Mouse (Mus musculus) lung, embryonic 14.5 days (tissue): ENCODE results near the gene Nkx3-2. TPM values are rescaled to one million over a fixed set of nuclear protein-coding genes. Genes with fewer than 3 reads are reported as not detected.

Experiments
- ATAC-seq: fragments of 200-750 bp; cut with Nextera tagmentation; 2 replicates; pipeline ENCODE4 v1.8.0; 2017; ENCODE audit warnings: mild to moderate bottlenecking, moderate TSS enrichment, moderate library complexity; ENCODE audit not compliant: insufficient read depth
- DNase-seq: peaks from one replicate; pipeline ENCODE4 v3.0.0-alpha.2; 2015
- H3K27ac ChIP-seq: fragments of 300-500 bp; sonication (generic); 2 replicates; pipeline ENCODE4 v1.5.1; 2014; ENCODE audit warnings: low read depth, mild to moderate bottlenecking, moderate library complexity
- H3K27me3 ChIP-seq: fragments of 300-500 bp; sonication (generic); 2 replicates; pipeline ENCODE4 v1.6.1; 2014; ENCODE audit warnings: low read length, control low read depth; ENCODE audit not compliant: insufficient read depth
- H3K36me3 ChIP-seq: fragments of 300-500 bp; sonication (generic); 2 replicates; pipeline ENCODE4 v1.6.1; 2014; ENCODE audit warnings: control low read depth; ENCODE audit not compliant: insufficient read depth
- H3K4me1 ChIP-seq: fragments of 300-500 bp; sonication (generic); 2 replicates; pipeline ENCODE4 v1.6.1; 2014; ENCODE audit warnings: antibody characterized with exemption, control low read depth; ENCODE audit not compliant: insufficient read depth
- H3K4me2 ChIP-seq: fragments of 300-500 bp; sonication (generic); 2 replicates; pipeline ENCODE4 v1.6.1; 2014; ENCODE audit warnings: mild to moderate bottlenecking
- H3K4me3 ChIP-seq: fragments of 300-500 bp; sonication (generic); 2 replicates; pipeline ENCODE4 v1.5.1; 2014; ENCODE audit warnings: low read depth, low read length
- H3K9ac ChIP-seq: fragments of 300-500 bp; sonication (generic); 2 replicates; pipeline ENCODE4 v1.6.1; 2014
- H3K9me3 ChIP-seq: fragments of 300-500 bp; sonication (generic); 2 replicates; pipeline ENCODE4 v1.6.1; 2016; ENCODE audit warnings: low read depth, low read length, control low read depth
- CTCF ChIP-seq: IDR thresholded peaks from 2 replicates; pipeline ENCODE4 v1.5.1; 2016; ENCODE audit warnings: antibody characterized with exemption, low read depth
- WGBS: fragments of 180-500 bp; shearing (Covaris S2); extraction: QIAGEN DNeasy Blood & Tissue Kit; methylation state at CpG from one replicate; pipeline ENCODE4 v1.1.7; 2014; 5-methylcytosine and 5-hydroxymethylcytosine counted together
- polyA plus RNA-seq: library from polyadenylated mRNA; unstranded; fragments of >200 nt; fragmentation: Nextera tagmentation; extraction: Ambion mirVana; gene quantifications from 2 replicates; pipeline ENCODE4 v1.2.1, GENCODE M21; 2014

Gene Nkx3-2
- polyA plus RNA-seq, 1 experiment from 2014 or later: not detected

DNA sequence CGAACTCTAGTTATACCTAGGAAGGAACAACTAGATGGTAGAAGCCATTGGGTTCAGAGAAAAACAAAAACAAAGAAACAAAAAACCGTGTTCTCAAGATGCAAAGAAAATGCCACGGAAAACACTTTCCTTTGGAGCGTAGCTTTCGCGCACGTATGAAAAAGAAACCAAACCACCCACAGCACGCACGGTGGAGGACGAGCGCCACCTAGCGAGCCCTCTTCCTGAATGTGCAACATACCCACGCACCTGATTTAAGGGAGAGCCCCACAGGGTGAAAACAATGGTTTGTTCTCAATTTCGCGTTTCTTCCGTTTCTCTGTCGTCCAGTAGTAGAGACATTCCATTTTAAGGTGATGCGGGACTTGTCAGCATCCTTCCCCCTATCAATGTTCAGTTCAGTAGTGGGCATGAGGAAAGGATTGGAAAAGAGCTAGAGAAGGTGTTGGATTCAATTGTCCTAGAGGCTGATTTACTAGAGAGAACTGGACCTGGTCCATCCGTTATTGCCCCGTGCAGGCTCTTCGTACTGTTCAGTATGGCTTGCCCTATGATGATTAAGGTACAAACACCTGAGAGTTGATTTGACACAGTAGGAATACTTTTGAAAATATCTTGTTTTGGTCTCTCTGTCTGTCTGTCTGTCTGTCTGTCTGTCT is 4.2 kb upstream of the Nkx3-2 start:
- ATAC-seq: 0 out of 2 replicates have a peak, but pooled peaks have one; percentile 53
- Histone ChIP-seq H3K27ac (no peak overlapping the region), H3K36me3 (no peaks in the 10 kb centered on the region), H3K4me3 (peak overlapping the region; percentile 29), H3K4me2 (peak overlapping the region; percentile 55), H3K9ac (no peak overlapping the region), H3K4me1 (no peaks in the 10 kb centered on the region), H3K9me3 (no peaks in the 10 kb centered on the region), H3K27me3 (peaks cover 46% of the 10 kb centered on the region)
- WGBS: 5% methylated on average over 21 of the region's 21 CpGs
- DNase-seq: peak; percentile 96
- TF ChIP-seq CTCF: peak; percentile 98

DNA sequence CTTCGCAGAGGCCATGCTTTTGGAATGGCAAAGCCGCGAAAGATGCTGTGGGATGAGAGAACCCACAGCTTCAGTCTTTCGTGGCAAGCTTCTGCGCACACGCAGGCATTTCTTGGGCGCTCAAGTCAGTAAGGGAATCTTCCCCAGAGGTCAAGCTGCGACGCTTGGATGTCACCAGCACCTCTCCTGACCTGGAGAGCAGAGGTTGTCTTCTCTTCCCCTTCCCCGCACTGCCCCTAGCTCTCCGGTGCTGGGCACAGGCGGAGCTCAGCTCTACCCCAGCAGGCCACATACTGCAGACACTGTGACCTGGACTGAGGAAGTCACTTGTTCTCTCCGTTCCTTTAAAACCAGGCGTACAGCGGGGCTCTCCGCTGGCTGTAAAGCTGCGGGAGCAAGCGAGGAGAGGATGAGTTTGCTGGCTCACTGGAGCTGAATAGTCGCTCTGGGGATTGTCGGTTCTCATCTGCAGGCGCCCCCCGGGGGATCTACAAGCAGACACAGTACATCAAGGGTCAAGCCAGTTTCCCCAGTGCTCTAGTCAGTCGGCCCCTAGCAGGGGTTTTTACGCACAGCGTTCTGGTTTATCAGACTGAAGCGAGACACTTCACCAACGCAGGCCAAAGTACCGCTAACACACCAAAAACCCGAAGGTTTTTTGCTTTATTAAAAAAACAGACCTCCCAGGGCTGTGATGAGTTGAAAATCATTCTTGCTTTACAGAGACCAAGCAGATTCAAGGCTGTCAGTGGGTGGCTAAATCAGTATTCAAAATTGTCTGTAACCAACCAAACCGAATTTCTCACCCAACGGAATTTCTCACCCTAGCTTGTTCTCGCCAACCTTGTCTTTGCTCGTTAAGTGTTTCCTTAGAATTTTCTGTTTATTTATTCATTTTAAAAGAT is 3.2 kb upstream of the Nkx3-2 start:
- 5% methylated on average over 33 of the region's 33 CpGs for WGBS
- TF ChIP-seq CTCF: no peak
- no peaks in the 10 kb centered on the region for H3K9me3 ChIP-seq
- H3K4me1 ChIP-seq: no peaks in the 10 kb centered on the region
- no peaks in the 10 kb centered on the region for H3K36me3 ChIP-seq
- no peak for ATAC-seq
- no peak for DNase-seq
- no peak overlapping the region for H3K27ac ChIP-seq
- no peak overlapping the region for H3K9ac ChIP-seq
- H3K4me3 ChIP-seq: peak overlapping the region; percentile 29
- peaks cover 56% of the 10 kb centered on the region for H3K27me3 ChIP-seq
- peak overlapping the region; percentile 55 for H3K4me2 ChIP-seq

DNA sequence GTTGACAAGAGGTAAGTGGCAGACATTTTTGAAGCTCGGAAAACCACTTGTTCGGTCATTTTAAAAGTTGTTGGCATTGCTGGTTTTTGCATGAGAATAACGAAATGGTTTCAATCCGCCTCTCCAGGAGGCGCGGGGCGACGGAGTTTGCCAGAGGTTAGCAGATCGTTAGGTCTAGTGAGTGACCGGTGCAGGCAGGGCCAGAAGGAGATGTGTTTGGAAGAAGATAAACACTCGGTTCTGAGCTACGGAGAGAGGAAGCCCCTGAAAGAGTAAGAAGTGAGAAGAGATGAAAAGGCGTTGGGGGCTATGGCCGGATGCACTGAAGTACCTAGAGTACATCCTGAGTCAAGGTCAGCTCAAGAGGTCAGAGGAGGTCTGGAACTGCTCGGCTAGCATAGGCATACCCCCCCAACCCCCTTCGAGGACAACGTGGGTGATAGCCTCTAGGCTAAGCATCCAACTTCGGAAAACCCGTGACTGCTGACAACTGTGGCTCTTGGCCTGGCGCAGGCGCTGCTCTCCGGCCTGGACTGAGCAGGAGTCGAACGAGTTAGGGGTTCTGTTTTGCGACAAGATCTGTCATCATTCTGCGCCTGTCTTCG is 2.2 kb upstream of the Nkx3-2 start:
- WGBS: 4% methylated on average over 27 of the region's 27 CpGs
- Histone ChIP-seq H3K4me3 (no peak overlapping the region), H3K36me3 (no peaks in the 10 kb centered on the region), H3K4me2 (no peak overlapping the region), H3K9me3 (no peaks in the 10 kb centered on the region), H3K27me3 (peaks cover 66% of the 10 kb centered on the region), H3K4me1 (no peaks in the 10 kb centered on the region), H3K27ac (no peak overlapping the region), H3K9ac (no peak overlapping the region)
- ATAC-seq (no peak), DNase-seq (no peak)
- no peak for TF ChIP-seq CTCF

DNA sequence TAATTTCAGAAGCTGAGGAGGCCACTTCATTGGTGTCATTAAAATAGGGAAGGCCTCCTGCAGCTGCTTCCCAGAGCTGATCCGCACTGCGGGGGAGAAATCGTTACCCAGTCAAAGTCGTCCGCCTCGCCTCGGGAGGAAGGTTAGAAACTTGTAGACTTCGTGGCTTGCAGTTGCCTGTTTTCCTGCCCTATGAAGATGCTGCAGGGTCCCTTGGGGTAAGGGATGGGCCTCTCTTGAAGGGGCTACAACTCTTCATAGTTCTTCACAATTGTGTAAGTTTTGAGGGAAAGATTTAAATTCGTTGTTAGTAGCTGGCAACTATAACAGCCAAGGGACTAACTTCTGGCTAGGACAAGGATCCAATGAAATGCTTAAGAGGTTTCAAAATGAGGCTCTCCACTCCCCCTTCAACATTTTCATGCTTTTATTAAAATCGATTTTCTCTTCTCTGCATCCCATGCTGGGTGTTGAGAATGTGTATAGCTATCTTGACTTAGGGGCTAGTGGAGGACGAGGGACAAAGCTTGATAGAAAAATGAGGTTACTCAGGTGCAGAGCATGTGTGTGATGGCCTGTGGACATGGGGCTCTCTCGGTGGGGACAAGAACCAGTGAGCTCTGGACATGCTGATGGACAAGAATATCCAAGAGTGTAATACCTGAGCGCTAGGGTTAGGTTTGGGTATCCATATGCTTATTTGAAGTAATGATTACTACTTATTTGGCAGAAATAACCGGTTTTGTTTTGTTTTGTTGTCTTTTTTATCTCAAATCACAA is 1.5 kb upstream of the Nkx3-2 start:
- Histone ChIP-seq H3K9me3 (no peaks in the 10 kb centered on the region), H3K27me3 (peaks cover 73% of the 10 kb centered on the region), H3K36me3 (no peaks in the 10 kb centered on the region), H3K9ac (no peak overlapping the region), H3K27ac (no peak overlapping the region), H3K4me3 (no peak overlapping the region), H3K4me1 (no peaks in the 10 kb centered on the region), H3K4me2 (no peak overlapping the region)
- no peak for ATAC-seq
- DNase-seq: no peak
- WGBS: 3% methylated on average over 14 of the region's 14 CpGs
- no peak for TF ChIP-seq CTCF

DNA sequence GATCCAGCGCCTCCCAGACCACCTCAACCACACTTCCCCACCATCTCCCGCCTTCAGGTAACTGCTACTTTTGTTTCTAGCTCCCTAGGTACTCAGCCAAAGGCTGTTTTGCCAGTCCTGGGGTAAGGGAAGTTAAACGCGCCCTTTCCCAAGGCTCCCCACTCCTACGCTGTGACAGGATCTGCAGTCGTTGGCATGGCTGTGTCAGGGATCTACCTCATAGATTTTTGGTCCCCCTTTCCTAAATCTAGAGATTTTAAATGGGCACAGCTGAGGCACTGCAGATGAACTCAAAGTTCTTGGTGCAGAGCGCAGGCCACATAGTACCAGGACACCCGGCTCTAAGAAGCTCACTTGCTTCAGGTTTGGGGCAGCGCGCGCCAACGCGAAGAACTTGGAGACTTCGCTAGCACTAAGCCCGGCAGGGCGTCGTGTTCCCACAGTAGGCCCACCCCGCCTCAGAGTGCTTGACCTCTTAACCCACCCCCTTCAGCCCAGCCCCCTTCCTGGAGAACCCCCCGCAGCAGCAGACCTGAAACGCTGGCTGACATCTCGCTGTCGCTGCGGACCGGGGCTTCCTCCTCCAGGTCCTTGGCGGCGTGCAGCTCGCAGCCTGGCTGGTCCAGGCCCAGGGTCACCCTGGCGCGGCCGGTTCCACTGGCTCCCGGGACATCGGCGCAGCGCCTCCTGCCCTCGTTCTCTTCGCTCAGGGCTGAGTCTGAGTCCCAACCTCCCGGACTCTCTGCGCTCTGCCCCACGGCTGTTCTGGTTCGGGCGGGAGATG is 1.2 kb downstream of the Nkx3-2 start:
- DNase-seq (no peak), ATAC-seq (peak; percentile 50; the same call in 1 of the 2 replicates)
- Histone ChIP-seq H3K4me3 (peak overlapping the region; percentile 36), H3K9ac (no peak overlapping the region; the same call in 1 of the 2 replicates), H3K27ac (no peak overlapping the region), H3K9me3 (no peaks in the 10 kb centered on the region), H3K27me3 (peaks cover 95% of the 10 kb centered on the region), H3K4me2 (peak overlapping the region; percentile 64), H3K36me3 (no peaks in the 10 kb centered on the region), H3K4me1 (no peaks in the 10 kb centered on the region)
- TF ChIP-seq CTCF: no peak
- WGBS: 2% methylated on average over 41 of the region's 41 CpGs
